Mouse (Mus musculus) limb, embryonic 15.5 days (tissue): ENCODE measurements at regions not wholly inside any gene's neighbourhood (a gene's known extent, or its start where the extent isn't known, plus 50 kb on each side); places are given as distances from the start of the nearest gene placed in this dataset.

Experiments
- ATAC-seq: fragments of 200-750 bp; cut with Nextera tagmentation; 2 replicates; pipeline ENCODE4 v1.8.0; 2017; ENCODE audit warnings: low read depth, moderate TSS enrichment; ENCODE audit not compliant: insufficient number of reproducible peaks, low FRiP score, low TSS enrichment
- H3K27ac ChIP-seq: fragments of 300-500 bp; sonication (generic); 2 replicates; pipeline ENCODE4 v1.5.1; 2015; ENCODE audit warnings: moderate library complexity, mild to moderate bottlenecking, inconsistent platforms
- H3K27me3 ChIP-seq: fragments of 300-500 bp; sonication (generic); 2 replicates; pipeline ENCODE4 v1.6.1; 2015; ENCODE audit warnings: inconsistent platforms
- H3K36me3 ChIP-seq: fragments of 300-500 bp; sonication (generic); 2 replicates; pipeline ENCODE4 v1.6.1; 2015; ENCODE audit warnings: inconsistent platforms
- H3K4me1 ChIP-seq: fragments of 300-500 bp; sonication (generic); 2 replicates; pipeline ENCODE4 v1.6.1; 2015; ENCODE audit warnings: inconsistent platforms
- H3K4me2 ChIP-seq: fragments of 300-500 bp; sonication (generic); 2 replicates; pipeline ENCODE4 v1.6.1; 2015; ENCODE audit warnings: mild to moderate bottlenecking, inconsistent platforms
- H3K4me3 ChIP-seq: fragments of 300-500 bp; sonication (generic); 2 replicates; pipeline ENCODE4 v1.5.1; 2015; ENCODE audit warnings: mild to moderate bottlenecking, inconsistent platforms
- H3K9ac ChIP-seq: fragments of 300-500 bp; sonication (generic); 2 replicates; pipeline ENCODE4 v1.6.1; 2015; ENCODE audit warnings: inconsistent platforms
- H3K9me3 ChIP-seq: fragments of 300-500 bp; sonication (generic); 2 replicates; pipeline ENCODE4 v1.6.1; 2016; ENCODE audit warnings: inconsistent platforms
- WGBS: fragments of 180-500 bp; shearing (Covaris S2); methylation state at CpG from one replicate; pipeline ENCODE4 v1.1.7; 2015; 5-methylcytosine and 5-hydroxymethylcytosine counted together

- H3K9me3 ChIP-seq = no peaks in the 10 kb centered on the region
- WGBS = 69% methylated on average over 2 of the region's 2 CpGs
Observed at GRCm38 (mm10) chr17:13562974-13563373, 197.4 kb upstream of the Afdn start.

GRCm38 (mm10) chr17:13564800-13565199, 195.5 kb upstream of the Afdn start:
- H3K36me3 ChIP-seq = no peaks in the 10 kb centered on the region
- no peaks in the 10 kb centered on the region for H3K27me3 ChIP-seq
- no peak overlapping the region for H3K27ac ChIP-seq
- WGBS = 84% methylated on average over 7 of the region's 7 CpGs
- H3K9ac ChIP-seq = no peak overlapping the region
- no peak overlapping the region for H3K4me2 ChIP-seq
- no peaks in the 10 kb centered on the region for H3K4me1 ChIP-seq
- H3K9me3 ChIP-seq = no peaks in the 10 kb centered on the region
- no peak for ATAC-seq
- no peak overlapping the region for H3K4me3 ChIP-seq

More at GRCm38 (mm10) chr17:13562974-13563373, 197.4 kb upstream of the Afdn start:
- H3K27ac ChIP-seq = no peak overlapping the region
- no peak overlapping the region for H3K4me2 ChIP-seq
- no peaks in the 10 kb centered on the region for H3K27me3 ChIP-seq
- H3K36me3 ChIP-seq = no peaks in the 10 kb centered on the region
- no peaks in the 10 kb centered on the region for H3K4me1 ChIP-seq
- no peak overlapping the region for H3K4me3 ChIP-seq
- H3K9ac ChIP-seq = no peak overlapping the region
- ATAC-seq = no peak

- Histone ChIP-seq H3K4me3 (no peak overlapping the region), H3K36me3 (no peaks in the 10 kb centered on the region), H3K27ac (peak overlapping the region; percentile 43; the same call in 1 of the 2 replicates), H3K4me1 (no peaks in the 10 kb centered on the region), H3K9ac (no peak overlapping the region), H3K4me2 (no peak overlapping the region), H3K9me3 (no peaks in the 10 kb centered on the region), H3K27me3 (no peaks in the 10 kb centered on the region)
- 53% methylated on average over 7 of the region's 7 CpGs for WGBS
- ATAC-seq = no peak; the same call in 1 of the 2 replicates
Observed at GRCm38 (mm10) chr17:13566680-13567079, 193.7 kb upstream of the Afdn start.

GRCm38 (mm10) chr17:13567183-13567582, 193.2 kb upstream of the Afdn start:
- ATAC-seq = no peak
- H3K4me1 ChIP-seq = no peaks in the 10 kb centered on the region
- H3K27ac ChIP-seq = peak overlapping the region; percentile 43; the same call in 1 of the 2 replicates
- no peak overlapping the region for H3K4me3 ChIP-seq
- no peaks in the 10 kb centered on the region for H3K9me3 ChIP-seq
- no peaks in the 10 kb centered on the region for H3K36me3 ChIP-seq
- H3K9ac ChIP-seq = no peak overlapping the region
- H3K4me2 ChIP-seq = no peak overlapping the region
- no peaks in the 10 kb centered on the region for H3K27me3 ChIP-seq
- 77% methylated on average over 3 of the region's 3 CpGs for WGBS

GRCm38 (mm10) chr17:13570796-13571195, 189.5 kb upstream of the Afdn start:
- no peak overlapping the region for H3K4me2 ChIP-seq
- WGBS = 74% methylated on average over 5 of the region's 5 CpGs

GRCm38 (mm10) chr17:13572204-13572833, 188.0 kb upstream of the Afdn start:
- no peak for ATAC-seq
- Histone ChIP-seq H3K36me3 (no peaks in the 10 kb centered on the region), H3K9ac (no peak overlapping the region), H3K4me3 (no peak overlapping the region), H3K9me3 (no peaks in the 10 kb centered on the region), H3K27me3 (no peaks in the 10 kb centered on the region), H3K4me2 (no peak overlapping the region), H3K27ac (no peak overlapping the region), H3K4me1 (no peaks in the 10 kb centered on the region)
- 75% methylated on average over 8 of the region's 8 CpGs for WGBS

More at GRCm38 (mm10) chr17:13570796-13571195, 189.5 kb upstream of the Afdn start:
- Histone ChIP-seq H3K4me1 (no peaks in the 10 kb centered on the region), H3K27me3 (no peaks in the 10 kb centered on the region), H3K36me3 (no peaks in the 10 kb centered on the region), H3K9me3 (no peaks in the 10 kb centered on the region), H3K4me3 (no peak overlapping the region), H3K27ac (no peak overlapping the region), H3K9ac (no peak overlapping the region)
- ATAC-seq = no peak

GRCm38 (mm10) chr17:13573036-13573435, 187.3 kb upstream of the Afdn start:
- Histone ChIP-seq H3K4me3 (no peak overlapping the region), H3K27me3 (no peaks in the 10 kb centered on the region), H3K9ac (no peak overlapping the region), H3K36me3 (no peaks in the 10 kb centered on the region), H3K27ac (no peak overlapping the region), H3K4me1 (no peaks in the 10 kb centered on the region), H3K9me3 (no peaks in the 10 kb centered on the region), H3K4me2 (no peak overlapping the region)
- 57% methylated on average over 9 of the region's 9 CpGs for WGBS
- ATAC-seq = no peak

GRCm38 (mm10) chr17:13574122-13574521, 186.2 kb upstream of the Afdn start:
- no peaks in the 10 kb centered on the region for H3K27me3 ChIP-seq
- no peak overlapping the region for H3K4me3 ChIP-seq
- no peak overlapping the region for H3K4me2 ChIP-seq
- H3K36me3 ChIP-seq = no peaks in the 10 kb centered on the region
- H3K27ac ChIP-seq = no peak overlapping the region
- WGBS = 91% methylated on average over 1 of the region's 1 CpGs
- no peaks in the 10 kb centered on the region for H3K4me1 ChIP-seq
- H3K9me3 ChIP-seq = no peaks in the 10 kb centered on the region
- no peak for ATAC-seq
- no peak overlapping the region for H3K9ac ChIP-seq

GRCm38 (mm10) chr17:13574682-13575444, 185.5 kb upstream of the Afdn start:
- no peak overlapping the region for H3K4me2 ChIP-seq
- no peak overlapping the region for H3K9ac ChIP-seq
- no peak for ATAC-seq
- H3K27me3 ChIP-seq = no peaks in the 10 kb centered on the region
- H3K4me3 ChIP-seq = no peak overlapping the region
- no peaks in the 10 kb centered on the region for H3K36me3 ChIP-seq
- no peak overlapping the region for H3K27ac ChIP-seq
- H3K4me1 ChIP-seq = no peaks in the 10 kb centered on the region
- WGBS = 61% methylated on average over 13 of the region's 13 CpGs
- H3K9me3 ChIP-seq = no peaks in the 10 kb centered on the region

- WGBS = 55% methylated on average over 3 of the region's 3 CpGs
- H3K4me1 ChIP-seq = no peaks in the 10 kb centered on the region
- ATAC-seq = no peak
- no peaks in the 10 kb centered on the region for H3K36me3 ChIP-seq
- H3K9me3 ChIP-seq = no peaks in the 10 kb centered on the region
- no peak overlapping the region for H3K4me3 ChIP-seq
- no peaks in the 10 kb centered on the region for H3K27me3 ChIP-seq
- H3K27ac ChIP-seq = no peak overlapping the region
- H3K4me2 ChIP-seq = no peak overlapping the region
- no peak overlapping the region for H3K9ac ChIP-seq
Observed at GRCm38 (mm10) chr17:13577798-13578197, 182.5 kb upstream of the Afdn start.

- H3K4me2 ChIP-seq = no peak overlapping the region
- no peaks in the 10 kb centered on the region for H3K9me3 ChIP-seq
- H3K27ac ChIP-seq = no peak overlapping the region
- H3K36me3 ChIP-seq = no peaks in the 10 kb centered on the region
- 72% methylated on average over 5 of the region's 5 CpGs for WGBS
- no peak overlapping the region for H3K9ac ChIP-seq
- H3K27me3 ChIP-seq = no peaks in the 10 kb centered on the region
- H3K4me3 ChIP-seq = no peak overlapping the region
- no peaks in the 10 kb centered on the region for H3K4me1 ChIP-seq
- ATAC-seq = no peak
Observed at GRCm38 (mm10) chr17:13581214-13581920, 179.0 kb upstream of the Afdn start.

- Histone ChIP-seq H3K27me3 (no peaks in the 10 kb centered on the region), H3K4me1 (no peaks in the 10 kb centered on the region), H3K9me3 (no peaks in the 10 kb centered on the region), H3K27ac (no peak overlapping the region), H3K4me2 (no peak overlapping the region), H3K4me3 (no peak overlapping the region), H3K9ac (no peak overlapping the region), H3K36me3 (no peaks in the 10 kb centered on the region)
- ATAC-seq = no peak
- WGBS = 62% methylated on average over 6 of the region's 6 CpGs
Observed at GRCm38 (mm10) chr17:13581995-13582588, 178.2 kb upstream of the Afdn start.
